Mouse (Mus musculus) megakaryocyte, embryonic 14.5 days (primary cell): ENCODE results near the gene Ttc21a.

ENCODE experiments used
- FLI1 ChIP-seq: IDR thresholded peaks from 2 replicates; pipeline ENCODE4 v1.6.1; 2012; ENCODE audit warnings: low read length, inconsistent platforms, mixed read lengths
- GATA1 ChIP-seq: IDR thresholded peaks from 3 replicates; pipeline ENCODE4 v1.6.1; 2012; ENCODE audit warnings: mixed read lengths, low read length, inconsistent platforms, borderline replicate concordance

DNA sequence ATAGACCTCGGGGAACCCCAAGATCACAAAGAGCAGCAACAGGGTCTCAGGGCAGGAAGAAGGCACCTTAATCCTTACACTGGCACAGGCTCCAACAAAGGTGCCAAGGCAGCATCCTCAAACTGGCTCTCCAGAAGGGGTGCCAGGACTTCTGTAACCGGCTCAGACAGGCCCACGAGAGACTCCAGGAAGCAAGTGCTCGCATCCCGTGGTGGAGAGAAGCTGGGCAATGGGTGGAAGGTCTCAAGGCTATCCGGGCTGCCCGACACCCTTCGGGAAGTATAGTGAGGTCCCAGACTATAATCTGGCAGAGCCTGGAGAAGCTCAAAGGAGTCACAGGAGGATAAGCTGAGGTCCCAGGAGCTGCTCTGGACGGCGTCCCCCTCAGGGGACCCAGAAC lies 34.8 kb downstream of the Ttc21a start:
- no peak for TF ChIP-seq FLI1
- TF ChIP-seq GATA1: no peak
